Mouse (Mus musculus) kidney, embryonic 14.5 days (tissue): ENCODE measurements around the gene Prkcg. TPM values are rescaled to one million over a fixed set of nuclear protein-coding genes. Genes with fewer than 3 reads are reported as not detected.

Source experiments
- ATAC-seq: fragments of 200-750 bp; cut with Nextera tagmentation; 2 replicates; pipeline ENCODE4 v1.8.0; 2017; ENCODE audit warnings: moderate number of reproducible peaks, mild to moderate bottlenecking, moderate TSS enrichment, moderate library complexity; ENCODE audit not compliant: low FRiP score, low TSS enrichment
- H3K27ac ChIP-seq: fragments of 300-500 bp; sonication (generic); 2 replicates; pipeline ENCODE4 v1.5.1; 2014; ENCODE audit warnings: low read depth, mild to moderate bottlenecking, low read length, moderate library complexity, mixed read lengths
- H3K27me3 ChIP-seq: fragments of 300-500 bp; sonication (generic); 2 replicates; pipeline ENCODE4 v1.6.1; 2014; ENCODE audit warnings: mild to moderate bottlenecking, low read length; ENCODE audit not compliant: control insufficient read depth, insufficient read depth
- H3K36me3 ChIP-seq: fragments of 300-500 bp; sonication (generic); 2 replicates; pipeline ENCODE4 v1.6.1; 2014; ENCODE audit warnings: low read length, mixed read lengths; ENCODE audit not compliant: control insufficient read depth, insufficient read depth
- H3K4me1 ChIP-seq: fragments of 300-500 bp; sonication (generic); 2 replicates; pipeline ENCODE4 v1.6.1; 2014; ENCODE audit warnings: low read length, mixed read lengths; ENCODE audit not compliant: control insufficient read depth, insufficient read depth
- H3K4me2 ChIP-seq: fragments of 300-500 bp; sonication (generic); replicated peaks from 2 replicates; pipeline ENCODE4 v1.6.1; 2014; ENCODE audit warnings: low read depth, mild to moderate bottlenecking, low read length
- H3K4me3 ChIP-seq: fragments of 300-500 bp; sonication (generic); 2 replicates; pipeline ENCODE4 v1.5.1; 2014; ENCODE audit warnings: mild to moderate bottlenecking, low read length
- H3K9ac ChIP-seq: fragments of 300-500 bp; sonication (generic); 2 replicates; pipeline ENCODE4 v1.6.1; 2014; ENCODE audit warnings: low read depth, mild to moderate bottlenecking, low read length, moderate library complexity
- H3K9me3 ChIP-seq: fragments of 300-500 bp; sonication (generic); 2 replicates; pipeline ENCODE4 v1.6.1; 2016; ENCODE audit warnings: low read length; ENCODE audit not compliant: control insufficient read depth
- WGBS: fragments of 180-500 bp; shearing (Covaris S2); extraction: QIAGEN DNeasy Blood & Tissue Kit; methylation state at CpG from one replicate; pipeline ENCODE4 v1.1.7; 2014; 5-methylcytosine and 5-hydroxymethylcytosine counted together
- polyA plus RNA-seq: library from polyadenylated mRNA; unstranded; fragments of >200 nt; fragmentation: Nextera tagmentation; extraction: Ambion mirVana; gene quantifications from 2 replicates; pipeline ENCODE4 v1.2.1, GENCODE M21; 2014

Gene Prkcg
- polyA plus RNA-seq, 1 experiment from 2014 or later: 0.28 TPM

- Histone ChIP-seq H3K4me1 (peaks cover 6% of the 10 kb centered on the region; the same call in 1 of the 2 replicates), H3K4me2 (no peak overlapping the region), H3K36me3 (peaks cover 6% of the 10 kb centered on the region; the same call in 1 of the 2 replicates), H3K27me3 (no peaks in the 10 kb centered on the region), H3K4me3 (no peak overlapping the region), H3K27ac (no peak overlapping the region), H3K9me3 (no peaks in the 10 kb centered on the region), H3K9ac (no peak overlapping the region)
- no peak for ATAC-seq
- 81% methylated on average over 17 of the region's 17 CpGs for WGBS
These were observed 47.4 kb downstream of the Prkcg start for GRCm38 (mm10) chr7:3336412-3336811.

- Histone ChIP-seq H3K4me3 (no peak overlapping the region), H3K27ac (no peak overlapping the region), H3K9ac (no peak overlapping the region), H3K27me3 (no peaks in the 10 kb centered on the region), H3K9me3 (no peaks in the 10 kb centered on the region), H3K36me3 (peaks cover 6% of the 10 kb centered on the region; the same call in 1 of the 2 replicates), H3K4me2 (no peak overlapping the region), H3K4me1 (peaks cover 6% of the 10 kb centered on the region; the same call in 1 of the 2 replicates)
- 79% methylated on average over 11 of the region's 11 CpGs for WGBS
- ATAC-seq: no peak
These were observed 49.4 kb downstream of the Prkcg start for GRCm38 (mm10) chr7:3338286-3338935.

- no peak overlapping the region for H3K4me3 ChIP-seq
- peaks cover 6% of the 10 kb centered on the region; the same call in 1 of the 2 replicates for H3K36me3 ChIP-seq
- ATAC-seq: no peak
- no peak overlapping the region for H3K27ac ChIP-seq
- H3K4me1 ChIP-seq: peaks cover under 1% of the 10 kb centered on the region; the same call in 1 of the 2 replicates
- H3K27me3 ChIP-seq: no peaks in the 10 kb centered on the region
- H3K4me2 ChIP-seq: no peak overlapping the region
- H3K9ac ChIP-seq: no peak overlapping the region
- 93% methylated on average over 11 of the region's 11 CpGs for WGBS
- H3K9me3 ChIP-seq: no peaks in the 10 kb centered on the region
These were observed 50.0 kb downstream of the Prkcg start for GRCm38 (mm10) chr7:3339010-3339409.

GRCm38 (mm10) chr7:3343861-3344260, 54.9 kb downstream of the Prkcg start:
- no peak overlapping the region for H3K27ac ChIP-seq
- H3K9ac ChIP-seq: no peak overlapping the region
- H3K4me2 ChIP-seq: no peak overlapping the region
- WGBS: 86% methylated on average over 3 of the region's 3 CpGs
- no peak for ATAC-seq
- peaks cover 11% of the 10 kb centered on the region for H3K36me3 ChIP-seq
- no peak overlapping the region for H3K4me3 ChIP-seq
- H3K27me3 ChIP-seq: no peaks in the 10 kb centered on the region
- H3K9me3 ChIP-seq: no peaks in the 10 kb centered on the region
- H3K4me1 ChIP-seq: no peaks in the 10 kb centered on the region

- H3K27me3 ChIP-seq: no peaks in the 10 kb centered on the region
- no peak for ATAC-seq
- no peaks in the 10 kb centered on the region for H3K4me1 ChIP-seq
- no peak overlapping the region for H3K27ac ChIP-seq
- WGBS: 92% methylated on average over 3 of the region's 3 CpGs
- no peak overlapping the region for H3K9ac ChIP-seq
- H3K36me3 ChIP-seq: peaks cover 11% of the 10 kb centered on the region
- H3K4me3 ChIP-seq: no peak overlapping the region
- H3K9me3 ChIP-seq: no peaks in the 10 kb centered on the region
- H3K4me2 ChIP-seq: no peak overlapping the region
These were observed 56.3 kb downstream of the Prkcg start for GRCm38 (mm10) chr7:3345301-3345700.

- Histone ChIP-seq H3K4me3 (no peak overlapping the region), H3K27me3 (no peaks in the 10 kb centered on the region), H3K9me3 (no peaks in the 10 kb centered on the region), H3K27ac (no peak overlapping the region), H3K4me2 (no peak overlapping the region), H3K4me1 (no peaks in the 10 kb centered on the region), H3K36me3 (peaks cover 5% of the 10 kb centered on the region), H3K9ac (no peak overlapping the region)
- WGBS: 66% methylated on average over 20 of the region's 20 CpGs
- ATAC-seq: no peak
These were observed 58.6 kb downstream of the Prkcg start for GRCm38 (mm10) chr7:3347366-3348287.

GRCm38 (mm10) chr7:3348326-3348725, 59.3 kb downstream of the Prkcg start:
- Histone ChIP-seq H3K4me3 (no peak overlapping the region), H3K9ac (no peak overlapping the region), H3K9me3 (no peaks in the 10 kb centered on the region), H3K27ac (no peak overlapping the region), H3K4me1 (no peaks in the 10 kb centered on the region), H3K36me3 (peaks cover 5% of the 10 kb centered on the region), H3K4me2 (no peak overlapping the region), H3K27me3 (no peaks in the 10 kb centered on the region)
- ATAC-seq: no peak
- WGBS: 77% methylated on average over 5 of the region's 5 CpGs

- no peaks in the 10 kb centered on the region for H3K4me1 ChIP-seq
- no peak overlapping the region for H3K9ac ChIP-seq
- H3K27me3 ChIP-seq: no peaks in the 10 kb centered on the region
- H3K4me2 ChIP-seq: no peak overlapping the region
- WGBS: 91% methylated on average over 9 of the region's 9 CpGs
- H3K27ac ChIP-seq: no peak overlapping the region
- ATAC-seq: no peak
- H3K36me3 ChIP-seq: peaks cover 5% of the 10 kb centered on the region
- no peak overlapping the region for H3K4me3 ChIP-seq
- no peaks in the 10 kb centered on the region for H3K9me3 ChIP-seq
These were observed 60.8 kb downstream of the Prkcg start for GRCm38 (mm10) chr7:3349775-3350174.

GRCm38 (mm10) chr7:3351536-3351935, 62.6 kb downstream of the Prkcg start:
- Histone ChIP-seq H3K9me3 (no peaks in the 10 kb centered on the region), H3K4me1 (no peaks in the 10 kb centered on the region), H3K27ac (no peak overlapping the region), H3K4me3 (no peak overlapping the region), H3K36me3 (peaks cover 5% of the 10 kb centered on the region; the same call in 1 of the 2 replicates), H3K27me3 (no peaks in the 10 kb centered on the region), H3K9ac (no peak overlapping the region), H3K4me2 (no peak overlapping the region)
- no peak for ATAC-seq
- WGBS: 86% methylated on average over 1 of the region's 1 CpGs
